Comparison of ENCODE assay signal across 24 mouse cellular contexts in genomic region chr6:127825503-127825902, GRCm38 (mm10). TPM values are rescaled to one million over a fixed set of nuclear protein-coding genes. Genes with fewer than 3 reads are reported as not detected.
"Had no signal": no experiment of that assay in that cellular context is flagged by ENCODE, and none has a peak within 500 bp of the region (broad histone marks: within the 10 kb centered on the region; RNA-seq: fewer than 3 reads in every experiment).

No protein-coding gene starts in this region.

- H3K27ac ChIP-seq: kidney, embryonic 15.5 days; limb, embryonic 12.5 days; limb, embryonic 15.5 days; liver, embryonic 14.5 days; macrophage; neural tube, embryonic 12.5 days; neural tube, embryonic 15.5 days; stomach, postnatal 0 days had no signal

- H3K9me3 ChIP-seq: kidney, embryonic 15.5 days; limb, embryonic 12.5 days; limb, embryonic 15.5 days; neural tube, embryonic 12.5 days; neural tube, embryonic 15.5 days had no signal

- H3K36me3 ChIP-seq: kidney, embryonic 15.5 days; limb, embryonic 12.5 days; limb, embryonic 15.5 days; neural tube, embryonic 12.5 days; neural tube, embryonic 15.5 days had no signal

- H3K9ac ChIP-seq: kidney, embryonic 15.5 days; limb, embryonic 12.5 days; limb, embryonic 15.5 days; liver, embryonic 14.5 days; liver, postnatal 0 days; lung, embryonic 14.5 days; neural tube, embryonic 12.5 days; neural tube, embryonic 15.5 days had no signal

- DNase-seq: kidney, adult 2 months; kidney, postnatal 10 days; kidney, postnatal 36 days; layer of hippocampus, postnatal 36 days; left cerebral cortex, postnatal 4 days; liver, postnatal 0 days; lung, embryonic 14.5 days; midbrain, embryonic 14.5 days; right cerebral cortex, adult 18-20 months; right cerebral cortex, postnatal 14 days; right cerebral cortex, postnatal 4 days; thymus, postnatal 4 days had no signal

- H3K27me3 ChIP-seq: kidney, embryonic 15.5 days; limb, embryonic 12.5 days; limb, embryonic 15.5 days; neural tube, embryonic 12.5 days; neural tube, embryonic 15.5 days had no signal

- H3K4me1 ChIP-seq: kidney, embryonic 15.5 days; limb, embryonic 15.5 days; neural tube, embryonic 12.5 days had no signal

- H3K4me2 ChIP-seq: kidney, embryonic 15.5 days; limb, embryonic 12.5 days; limb, embryonic 15.5 days; liver, embryonic 11.5 days; lung, embryonic 14.5 days; midbrain, embryonic 11.5 days; neural tube, embryonic 12.5 days; neural tube, embryonic 15.5 days had no signal

- ATAC-seq: liver, postnatal 0 days; lung, postnatal 0 days had no signal

- H3K4me3 ChIP-seq: kidney, embryonic 15.5 days; limb, embryonic 12.5 days; limb, embryonic 15.5 days; neural tube, embryonic 12.5 days; neural tube, embryonic 15.5 days had no signal

RNA-seq across cellular contexts. Expression of gene Prmt8, which starts 56.2 kb away (rescaled TPM):
- total RNA-seq: megakaryocyte-erythroid progenitor cell, adult 5-6 weeks had no signal
- polyA plus RNA-seq: kidney, adult 2 months; liver, postnatal 0 days; lung, embryonic 14.5 days; macrophage had no signal
